In genomic region chr11:53297947-53298860, GRCm38 (mm10) we compare ENCODE assay signal across 8 mouse cellular contexts. TPM values are rescaled to one million over a fixed set of nuclear protein-coding genes. Genes with fewer than 3 reads are reported as not detected.
DNase-seq lines count a peak whose midpoint lies in the region; ATAC-seq and TF ChIP-seq lines count a peak whose summit lies in the region.

No protein-coding gene starts in this region.

- peak overlapping the region; percentile 86 for H3K4me2 ChIP-seq in heart, embryonic 13.5 days
- H3K4me2 ChIP-seq in embryonic facial prominence, embryonic 14.5 days (ENCODE audit: low read depth, low read length), result peak overlapping the region; percentile 87
- H3K4me2 ChIP-seq in intestine, postnatal 0 days (replicated peaks; ENCODE audit: low read depth), result peak overlapping the region; percentile 73
- H3K4me2 ChIP-seq in midbrain, embryonic 13.5 days (replicated peaks), result peak overlapping the region; percentile 85

- WGBS in heart, embryonic 13.5 days, result 87% methylated on average over 7 of the region's 7 CpGs
- WGBS in embryonic facial prominence, embryonic 14.5 days, result 88% methylated on average over 7 of the region's 7 CpGs
- 70% methylated on average over 7 of the region's 7 CpGs for WGBS in intestine, postnatal 0 days
- WGBS in midbrain, embryonic 13.5 days, result 89% methylated on average over 7 of the region's 7 CpGs

- peaks cover 24% of the 10 kb centered on the region for H3K36me3 ChIP-seq in heart, embryonic 13.5 days
- peaks cover 14% of the 10 kb centered on the region; the same call in 1 of the 2 replicates for H3K36me3 ChIP-seq in embryonic facial prominence, embryonic 14.5 days (ENCODE audit: control insufficient read depth, insufficient read depth, low read length)
- no peaks in the 10 kb centered on the region; the same call in 1 of the 2 replicates for H3K36me3 ChIP-seq in intestine, postnatal 0 days (ENCODE audit: control insufficient read depth, insufficient read depth)
- peaks cover 2% of the 10 kb centered on the region; the same call in 1 of the 2 replicates for H3K36me3 ChIP-seq in midbrain, embryonic 13.5 days

- DNase-seq in heart, postnatal 14 days, result no peak
- DNase-seq in embryonic facial prominence, embryonic 14.5 days (ENCODE audit: low spot score), result no peak
- DNase-seq in urinary bladder, postnatal 10 days (ENCODE audit: low spot score), result no peak
- DNase-seq in embryo, embryonic 9.5 days (ENCODE audit: extremely low spot score), result no peak

- H3K9me3 ChIP-seq in heart, embryonic 13.5 days, result no peaks in the 10 kb centered on the region
- no peaks in the 10 kb centered on the region for H3K9me3 ChIP-seq in embryonic facial prominence, embryonic 14.5 days (ENCODE audit: control insufficient read depth, low read length)
- H3K9me3 ChIP-seq in intestine, postnatal 0 days (ENCODE audit: control insufficient read depth), result no peaks in the 10 kb centered on the region
- H3K9me3 ChIP-seq in midbrain, embryonic 13.5 days, result no peaks in the 10 kb centered on the region

- peak overlapping the region; percentile 97 for H3K9ac ChIP-seq in heart, embryonic 13.5 days
- peak overlapping the region; percentile 22; the same call in 1 of the 2 replicates for H3K9ac ChIP-seq in embryonic facial prominence, embryonic 14.5 days (ENCODE audit: low read depth, low read length)
- H3K9ac ChIP-seq in intestine, postnatal 0 days (ENCODE audit: low read depth, low read length), result no peak overlapping the region
- H3K9ac ChIP-seq in midbrain, embryonic 13.5 days (replicated peaks), result peak overlapping the region; percentile 99

- no peak for TF ChIP-seq CTCF in intestine, postnatal 0 days (IDR thresholded peaks at IDR 0.05; ENCODE audit: low read depth)

- intact Hi-C loops in heart, postnatal 14 days (cut with DNase I), result no loop called here

- no peak for ATAC-seq in heart, embryonic 13.5 days (ENCODE audit: extremely low read depth, insufficient number of reproducible peaks, low FRiP score, low TSS enrichment)
- no peak for ATAC-seq in embryonic facial prominence, embryonic 14.5 days (ENCODE audit: low read depth)
- no peak for ATAC-seq in intestine, postnatal 0 days
- ATAC-seq in midbrain, embryonic 13.5 days, result no peak
- no peak for ATAC-seq in cerebellum, adult (ENCODE audit: insufficient number of reproducible peaks, low FRiP score, low TSS enrichment)

- no peak overlapping the region for H3K27ac ChIP-seq in heart, embryonic 13.5 days (replicated peaks)
- no peak overlapping the region for H3K27ac ChIP-seq in embryonic facial prominence, embryonic 14.5 days (replicated peaks; ENCODE audit: low read depth, low read length)
- no peak overlapping the region for H3K27ac ChIP-seq in intestine, postnatal 0 days (ENCODE audit: low read depth, low read length)
- no peak overlapping the region for H3K27ac ChIP-seq in midbrain, embryonic 13.5 days

- peak overlapping the region; percentile 98 for H3K4me3 ChIP-seq in heart, embryonic 13.5 days
- H3K4me3 ChIP-seq in embryonic facial prominence, embryonic 14.5 days (ENCODE audit: low read depth, low read length), result peak overlapping the region; percentile 100
- H3K4me3 ChIP-seq in intestine, postnatal 0 days (ENCODE audit: low read depth, low read length), result peak overlapping the region; percentile 90; the same call in 1 of the 2 replicates
- peak overlapping the region; percentile 99 for H3K4me3 ChIP-seq in midbrain, embryonic 13.5 days (replicated peaks)

- H3K27me3 ChIP-seq in heart, embryonic 13.5 days (replicated peaks), result no peaks in the 10 kb centered on the region
- no peaks in the 10 kb centered on the region for H3K27me3 ChIP-seq in embryonic facial prominence, embryonic 14.5 days (replicated peaks; ENCODE audit: control insufficient read depth, insufficient read depth, low read length)
- H3K27me3 ChIP-seq in intestine, postnatal 0 days (replicated peaks; ENCODE audit: control insufficient read depth, insufficient read depth, low read length), result no peaks in the 10 kb centered on the region
- H3K27me3 ChIP-seq in midbrain, embryonic 13.5 days, result no peaks in the 10 kb centered on the region

- H3K4me1 ChIP-seq in heart, embryonic 13.5 days, result peaks cover 56% of the 10 kb centered on the region
- H3K4me1 ChIP-seq in embryonic facial prominence, embryonic 14.5 days (ENCODE audit: control insufficient read depth, insufficient read depth, low read length), result peaks cover 25% of the 10 kb centered on the region
- H3K4me1 ChIP-seq in intestine, postnatal 0 days (replicated peaks; ENCODE audit: control insufficient read depth, insufficient read depth, low read length), result 0 out of 2 replicates have a peak, but pooled peaks cover 2% of the 10 kb centered on the region
- H3K4me1 ChIP-seq in midbrain, embryonic 13.5 days (replicated peaks), result peaks cover 43% of the 10 kb centered on the region

RNA-seq across cellular contexts. Expression of gene Hspa4, which starts 2.1 kb away (rescaled TPM):
- polyA plus RNA-seq in heart, embryonic 13.5 days (2015; fragmentation: Nextera tagmentation; extraction: Ambion mirVana), result 61.3 and 63.2 TPM in 2 replicates
- total RNA-seq in heart, postnatal 14 days (2021), result 100 to 1,000 TPM; 117 to 124 TPM
- 85.8 and 86.5 TPM in 2 replicates for polyA plus RNA-seq in embryonic facial prominence, embryonic 14.5 days (2014; fragmentation: Nextera tagmentation; extraction: Ambion mirVana)
- 65.8 and 67.6 TPM in 2 replicates for polyA plus RNA-seq in intestine, postnatal 0 days (2015; fragmentation: Nextera tagmentation; extraction: Ambion mirVana)
- 57.0 and 58.7 TPM in 2 replicates for polyA plus RNA-seq in midbrain, embryonic 13.5 days (2015; fragmentation: Nextera tagmentation; extraction: Ambion mirVana)

RNA-seq across cellular contexts. Expression of gene Zcchc10, which starts 26.3 kb away (rescaled TPM):
- polyA plus RNA-seq in heart, embryonic 13.5 days (2015; fragmentation: Nextera tagmentation; extraction: Ambion mirVana), result 13.6 and 15.8 TPM in 2 replicates
- 1 to 10 TPM; 6.1 to 7.4 TPM for total RNA-seq in heart, postnatal 14 days (2021)
- polyA plus RNA-seq in embryonic facial prominence, embryonic 14.5 days (2014; fragmentation: Nextera tagmentation; extraction: Ambion mirVana), result 18.6 and 18.7 TPM in 2 replicates
- 10.1 and 10.8 TPM in 2 replicates for polyA plus RNA-seq in intestine, postnatal 0 days (2015; fragmentation: Nextera tagmentation; extraction: Ambion mirVana)
- polyA plus RNA-seq in midbrain, embryonic 13.5 days (2015; fragmentation: Nextera tagmentation; extraction: Ambion mirVana), result 17.0 and 17.6 TPM in 2 replicates

RNA-seq across cellular contexts. Expression of gene Aff4, which starts 52.4 kb away (rescaled TPM):
- 31.2 and 38.7 TPM in 2 replicates for polyA plus RNA-seq in heart, embryonic 13.5 days (2015; fragmentation: Nextera tagmentation; extraction: Ambion mirVana)
- 100 to 1,000 TPM in 1 of 2 experiments, 10 to 100 TPM in 1; 97.5 to 109 TPM for total RNA-seq in heart, postnatal 14 days (2021)
- polyA plus RNA-seq in embryonic facial prominence, embryonic 14.5 days (2014; fragmentation: Nextera tagmentation; extraction: Ambion mirVana), result 50.8 and 59.7 TPM in 2 replicates
- polyA plus RNA-seq in intestine, postnatal 0 days (2015; fragmentation: Nextera tagmentation; extraction: Ambion mirVana), result 19.0 and 23.6 TPM in 2 replicates
- polyA plus RNA-seq in midbrain, embryonic 13.5 days (2015; fragmentation: Nextera tagmentation; extraction: Ambion mirVana), result 66.4 and 81.6 TPM in 2 replicates
